ENCODE assay signal across 24 mouse cellular contexts in genomic region chr1:191994476-191994875, GRCm38 (mm10). TPM values are rescaled to one million over a fixed set of nuclear protein-coding genes. Genes with fewer than 3 reads are reported as not detected.
DNase-seq lines count a peak whose midpoint lies in the region; ATAC-seq and TF ChIP-seq lines count a peak whose summit lies in the region.
"Had no signal": no experiment of that assay in that cellular context is flagged by ENCODE, and none has a peak within 500 bp of the region (broad histone marks: within the 10 kb centered on the region; RNA-seq: fewer than 3 reads in every experiment).

No protein-coding gene starts in this region.

- H3K27ac ChIP-seq in heart, embryonic 10.5 days: peak overlapping the region; percentile 52; the same call in 1 of the 2 replicates
- peak overlapping the region; percentile 52; the same call in 1 of the 2 replicates for H3K27ac ChIP-seq in liver, embryonic 16.5 days (ENCODE audit: low read length)
- H3K27ac ChIP-seq: forebrain, embryonic 15.5 days; heart, embryonic 13.5 days; hindbrain, embryonic 14.5 days; limb, embryonic 10.5 days had no signal

- H3K4me3 ChIP-seq in heart, embryonic 10.5 days: no peak overlapping the region
- no peak overlapping the region; the same call in 1 of the 2 replicates for H3K4me3 ChIP-seq in G1E (ENCODE audit: low read depth, low read length)
- H3K4me3 ChIP-seq in erythroblast, embryonic 14.5 days (replicated peaks): peak overlapping the region; percentile 39
- H3K4me3 ChIP-seq in liver, embryonic 16.5 days (ENCODE audit: low read depth, low read length): no peak overlapping the region
- H3K4me3 ChIP-seq: forebrain, embryonic 15.5 days; heart, embryonic 13.5 days; limb, embryonic 10.5 days; megakaryocyte, embryonic 14.5 days had no signal

- peak; percentile 86 for ATAC-seq in G1E (ENCODE audit: extremely low read depth, insufficient number of reproducible peaks, low FRiP score, poor library complexity, severe bottlenecking)
- peak; percentile 87 for ATAC-seq in liver, embryonic 16.5 days (ENCODE audit: low read depth)
- ATAC-seq: forebrain, embryonic 15.5 days had no signal

- peaks cover 14% of the 10 kb centered on the region for H3K4me1 ChIP-seq in heart, embryonic 10.5 days
- H3K4me1 ChIP-seq in G1E (ENCODE audit: insufficient read depth, low read depth, low read length): peaks cover 14% of the 10 kb centered on the region
- H3K4me1 ChIP-seq in erythroblast, embryonic 14.5 days (ENCODE audit: control insufficient read depth): peaks cover 59% of the 10 kb centered on the region
- H3K4me1 ChIP-seq in liver, embryonic 16.5 days (ENCODE audit: control insufficient read depth, low read depth, low read length): peaks cover 16% of the 10 kb centered on the region
- H3K4me1 ChIP-seq: limb, embryonic 10.5 days had no signal

- 48% methylated on average over 5 of the region's 5 CpGs for WGBS in heart, embryonic 10.5 days
- WGBS in liver, embryonic 16.5 days (ENCODE audit: insufficient replicate concordance): 28% methylated on average over 5 of the region's 5 CpGs

- intact Hi-C loops in heart, postnatal 10 days (cut with DNase I): no loop called here

- H3K9ac ChIP-seq in liver, embryonic 16.5 days (ENCODE audit: low read depth, low read length): no peak overlapping the region
- H3K9ac ChIP-seq: forebrain, embryonic 15.5 days; heart, embryonic 13.5 days; hindbrain, embryonic 14.5 days had no signal

- no peaks in the 10 kb centered on the region for H3K9me3 ChIP-seq in heart, embryonic 10.5 days
- H3K9me3 ChIP-seq in G1E (replicated peaks): no peaks in the 10 kb centered on the region
- H3K9me3 ChIP-seq in erythroblast, embryonic 14.5 days (ENCODE audit: control insufficient read depth, low read length): peaks cover 3% of the 10 kb centered on the region; the same call in 1 of the 2 replicates
- no peaks in the 10 kb centered on the region for H3K9me3 ChIP-seq in liver, embryonic 16.5 days (replicated peaks; ENCODE audit: control insufficient read depth, low read length)
- H3K9me3 ChIP-seq: forebrain, embryonic 15.5 days; heart, embryonic 13.5 days; limb, embryonic 10.5 days had no signal

- TF ChIP-seq CTCF in G1E (IDR thresholded peaks at IDR 0.05; ENCODE audit: low read depth, low read length): no peak

- DNase-seq in heart, embryonic 10.5 days (ENCODE audit: low spot score): peak; percentile 92
- no peak for DNase-seq in heart, postnatal 10 days
- no peak for DNase-seq in G1E (ENCODE audit: low spot score)
- no peak for DNase-seq in thymus, postnatal 14 days
- no peak for DNase-seq in cerebellum, adult 11-12 months
- DNase-seq: adrenal gland, adult 8-10 months; cerebellum, adult 18-20 months; cerebellum, postnatal 36 days; gastrocnemius, postnatal 36 days; heart, postnatal 36 days; kidney, adult 9 months; kidney, postnatal 25 days; lung, adult 18-20 months; lung, postnatal 14 days; right cerebral cortex, postnatal 4 days; thymus, postnatal 25 days had no signal

- H3K4me2 ChIP-seq in liver, embryonic 16.5 days (ENCODE audit: low read depth, low read length): no peak overlapping the region; the same call in 1 of the 2 replicates
- H3K4me2 ChIP-seq: forebrain, embryonic 15.5 days; heart, embryonic 13.5 days; hindbrain, embryonic 14.5 days had no signal

- H3K27me3 ChIP-seq in heart, embryonic 10.5 days (ENCODE audit: insufficient read depth, poor library complexity, severe bottlenecking): no peaks in the 10 kb centered on the region
- H3K27me3 ChIP-seq in G1E (ENCODE audit: insufficient read depth, low read length): no peaks in the 10 kb centered on the region
- H3K27me3 ChIP-seq in erythroblast, embryonic 14.5 days (ENCODE audit: control insufficient read depth): no peaks in the 10 kb centered on the region
- H3K27me3 ChIP-seq in liver, embryonic 16.5 days (ENCODE audit: control insufficient read depth, insufficient read depth, low read depth, low read length): no peaks in the 10 kb centered on the region
- H3K27me3 ChIP-seq: forebrain, embryonic 15.5 days; heart, embryonic 13.5 days; megakaryocyte, embryonic 14.5 days had no signal

- H3K36me3 ChIP-seq in heart, embryonic 10.5 days: peaks cover 7% of the 10 kb centered on the region; the same call in 1 of the 2 replicates
- peaks cover 3% of the 10 kb centered on the region for H3K36me3 ChIP-seq in G1E (replicated peaks)
- H3K36me3 ChIP-seq in erythroblast, embryonic 14.5 days (ENCODE audit: control insufficient read depth): peaks cover 41% of the 10 kb centered on the region
- no peaks in the 10 kb centered on the region; the same call in none of the 2 replicates for H3K36me3 ChIP-seq in liver, embryonic 16.5 days (ENCODE audit: control insufficient read depth, insufficient read depth)
- H3K36me3 ChIP-seq: forebrain, embryonic 15.5 days had no signal

RNA-seq across cellular contexts. Expression of gene Rd3, which starts 17.3 kb away (rescaled TPM):
- polyA plus RNA-seq in heart, embryonic 10.5 days (2016; fragmentation: Nextera tagmentation; extraction: Ambion mirVana): 0.16 and 0.19 TPM in 2 replicates
- under 1 TPM; 0.67 to 0.84 TPM for total RNA-seq in heart, postnatal 10 days (2021)
- total RNA-seq in G1E (2014; fragmentation: Nextera tagmentation): not detected in 2 replicates
- 0.12 TPM in 1 of 2 replicates, not detected in the other for total RNA-seq in G1E (2017)
- polyA plus RNA-seq in G1E (2012): not detected in 2 replicates
- polyA plus RNA-seq in erythroblast, embryonic 14.5 days (2012): 0.01 TPM in 1 of 2 replicates, not detected in the other
- 0.04 and 0.18 TPM in 2 replicates for polyA plus RNA-seq in liver, embryonic 16.5 days (2015; fragmentation: Nextera tagmentation; extraction: Ambion mirVana)
- total RNA-seq: monocyte, adult 5-6 weeks had no signal
